Comparison of ENCODE assay signal across 20 mouse cellular contexts in genomic region chr1:163618132-163618531, GRCm38 (mm10).
DNase-seq lines count a peak whose midpoint lies in the region; ATAC-seq and TF ChIP-seq lines count a peak whose summit lies in the region.
"Had no signal": no experiment of that assay in that cellular context is flagged by ENCODE, and none has a peak within 500 bp of the region (broad histone marks: within the 10 kb centered on the region; RNA-seq: fewer than 3 reads in every experiment).

No protein-coding gene starts in this region.

- H3K9ac ChIP-seq in forebrain, embryonic 11.5 days (ENCODE audit: low read length), result no peak overlapping the region
- no peak overlapping the region for H3K9ac ChIP-seq in forebrain, postnatal 0 days
- no peak overlapping the region for H3K9ac ChIP-seq in hindbrain, embryonic 13.5 days
- no peak overlapping the region for H3K9ac ChIP-seq in neural tube, embryonic 11.5 days (ENCODE audit: low read length)
- H3K9ac ChIP-seq: embryonic facial prominence, embryonic 12.5 days; forebrain, embryonic 13.5 days; midbrain, embryonic 12.5 days; stomach, embryonic 15.5 days had no signal

- 0 out of 2 replicates have a peak, but pooled peaks have one; percentile 27 for ATAC-seq in forebrain, embryonic 11.5 days (replicated peaks; ENCODE audit: low FRiP score)
- ATAC-seq in forebrain, postnatal 0 days, result no peak
- ATAC-seq in hindbrain, embryonic 13.5 days (ENCODE audit: low FRiP score), result 0 out of 2 replicates have a peak, but pooled peaks have one; percentile 52
- ATAC-seq in neural tube, embryonic 11.5 days (ENCODE audit: insufficient read depth, low FRiP score, low TSS enrichment), result peak; percentile 73
- no peak for ATAC-seq in erythroblast, adult 5-6 weeks (replicated peaks; ENCODE audit: low FRiP score, poor library complexity, severe bottlenecking)
- ATAC-seq: forebrain, embryonic 13.5 days had no signal

- no peaks in the 10 kb centered on the region for H3K4me1 ChIP-seq in forebrain, embryonic 11.5 days (replicated peaks; ENCODE audit: control insufficient read depth, insufficient read depth, low read length)
- H3K4me1 ChIP-seq in forebrain, postnatal 0 days (ENCODE audit: insufficient read depth), result no peaks in the 10 kb centered on the region
- H3K4me1 ChIP-seq in hindbrain, embryonic 13.5 days (replicated peaks), result no peaks in the 10 kb centered on the region
- H3K4me1 ChIP-seq in neural tube, embryonic 11.5 days (ENCODE audit: control insufficient read depth, insufficient read depth, low read length), result peaks cover 5% of the 10 kb centered on the region; the same call in 1 of the 2 replicates
- H3K4me1 ChIP-seq: forebrain, embryonic 13.5 days; heart, embryonic 10.5 days; midbrain, embryonic 12.5 days; stomach, embryonic 15.5 days had no signal

- H3K9me3 ChIP-seq in forebrain, embryonic 11.5 days (ENCODE audit: control insufficient read depth, low read length), result no peaks in the 10 kb centered on the region
- no peaks in the 10 kb centered on the region for H3K9me3 ChIP-seq in forebrain, postnatal 0 days (ENCODE audit: low read length)
- no peaks in the 10 kb centered on the region for H3K9me3 ChIP-seq in hindbrain, embryonic 13.5 days
- H3K9me3 ChIP-seq in neural tube, embryonic 11.5 days (ENCODE audit: control insufficient read depth, low read length), result no peaks in the 10 kb centered on the region
- H3K9me3 ChIP-seq: embryonic facial prominence, embryonic 12.5 days; forebrain, embryonic 13.5 days; heart, embryonic 10.5 days; midbrain, embryonic 12.5 days; stomach, embryonic 15.5 days had no signal

- H3K4me2 ChIP-seq in forebrain, embryonic 11.5 days (ENCODE audit: low read depth, low read length, severe bottlenecking), result no peak overlapping the region
- H3K4me2 ChIP-seq in forebrain, postnatal 0 days (ENCODE audit: low read depth), result no peak overlapping the region
- no peak overlapping the region for H3K4me2 ChIP-seq in hindbrain, embryonic 13.5 days
- H3K4me2 ChIP-seq in neural tube, embryonic 11.5 days (ENCODE audit: low read depth), result no peak overlapping the region
- H3K4me2 ChIP-seq: embryonic facial prominence, embryonic 12.5 days; forebrain, embryonic 13.5 days; midbrain, embryonic 12.5 days; stomach, embryonic 15.5 days had no signal

- 22% methylated on average over 3 of the region's 3 CpGs for WGBS in forebrain, embryonic 11.5 days
- 20% methylated on average over 3 of the region's 3 CpGs for WGBS in forebrain, postnatal 0 days
- WGBS in hindbrain, embryonic 13.5 days, result 7% methylated on average over 3 of the region's 3 CpGs
- WGBS in neural tube, embryonic 11.5 days, result 11% methylated on average over 3 of the region's 3 CpGs

- no peak for TF ChIP-seq POLR2A in brain, embryonic 14.5 days (IDR thresholded peaks at IDR 0.05; ENCODE audit: borderline replicate concordance, extremely low read depth, insufficient read depth, insufficient read length, poor library complexity, severe bottlenecking)

- H3K27me3 ChIP-seq in forebrain, embryonic 11.5 days (ENCODE audit: control insufficient read depth, insufficient read depth, low read length), result no peaks in the 10 kb centered on the region
- no peaks in the 10 kb centered on the region for H3K27me3 ChIP-seq in forebrain, postnatal 0 days (ENCODE audit: insufficient read depth, low read length)
- H3K27me3 ChIP-seq in hindbrain, embryonic 13.5 days, result no peaks in the 10 kb centered on the region
- no peaks in the 10 kb centered on the region for H3K27me3 ChIP-seq in neural tube, embryonic 11.5 days (ENCODE audit: control insufficient read depth, insufficient read depth, low read length)
- H3K27me3 ChIP-seq: embryonic facial prominence, embryonic 12.5 days; forebrain, embryonic 13.5 days; midbrain, embryonic 12.5 days; stomach, embryonic 15.5 days had no signal

- no peak overlapping the region for H3K4me3 ChIP-seq in forebrain, embryonic 11.5 days (ENCODE audit: low read depth, low read length)
- no peak overlapping the region for H3K4me3 ChIP-seq in forebrain, postnatal 0 days (ENCODE audit: low read depth, low read length)
- no peak overlapping the region for H3K4me3 ChIP-seq in hindbrain, embryonic 13.5 days
- no peak overlapping the region for H3K4me3 ChIP-seq in neural tube, embryonic 11.5 days (ENCODE audit: low read depth, low read length)
- H3K4me3 ChIP-seq: embryonic facial prominence, embryonic 12.5 days; forebrain, embryonic 13.5 days; heart, embryonic 10.5 days; midbrain, embryonic 12.5 days; stomach, embryonic 15.5 days had no signal

- H3K27ac ChIP-seq in forebrain, embryonic 11.5 days (ENCODE audit: low read depth, low read length), result no peak overlapping the region
- no peak overlapping the region for H3K27ac ChIP-seq in forebrain, postnatal 0 days (ENCODE audit: low read depth, low read length)
- no peak overlapping the region for H3K27ac ChIP-seq in hindbrain, embryonic 13.5 days
- H3K27ac ChIP-seq in neural tube, embryonic 11.5 days (ENCODE audit: low read depth, low read length), result no peak overlapping the region
- H3K27ac ChIP-seq: embryonic facial prominence, embryonic 12.5 days; forebrain, embryonic 13.5 days; heart, embryonic 10.5 days; midbrain, embryonic 12.5 days; stomach, embryonic 15.5 days had no signal

- no peak for TF ChIP-seq CTCF in forebrain, postnatal 0 days (IDR thresholded peaks at IDR 0.05; ENCODE audit: low read depth)
- TF ChIP-seq CTCF in brain, embryonic 14.5 days (IDR thresholded peaks at IDR 0.05; ENCODE audit: borderline replicate concordance, extremely low read depth, insufficient read depth, insufficient read length), result no peak

- no peaks in the 10 kb centered on the region for H3K36me3 ChIP-seq in forebrain, embryonic 11.5 days (ENCODE audit: control insufficient read depth, insufficient read depth, low read length)
- no peaks in the 10 kb centered on the region for H3K36me3 ChIP-seq in forebrain, postnatal 0 days (ENCODE audit: insufficient read depth)
- no peaks in the 10 kb centered on the region for H3K36me3 ChIP-seq in hindbrain, embryonic 13.5 days
- no peaks in the 10 kb centered on the region for H3K36me3 ChIP-seq in neural tube, embryonic 11.5 days (ENCODE audit: control insufficient read depth, insufficient read depth, low read length)
- H3K36me3 ChIP-seq: embryonic facial prominence, embryonic 12.5 days; heart, embryonic 10.5 days; midbrain, embryonic 12.5 days; stomach, embryonic 15.5 days had no signal

- no peak for DNase-seq in forebrain, embryonic 11.5 days (ENCODE audit: low spot score)
- DNase-seq in forebrain, postnatal 0 days, result no peak
- peak; percentile 13 for DNase-seq in brain, embryonic 14.5 days (ENCODE audit: low read depth)
- DNase-seq in neural tube, embryonic 11.5 days (ENCODE audit: low spot score), result no peak
- DNase-seq in MN1 (ENCODE audit: low spot score), result no peak
- DNase-seq in layer of hippocampus, adult 8-10 months (ENCODE audit: low spot score in 2 of 2), result no peak
- DNase-seq: adrenal gland, postnatal 36 days; cerebellum, adult 11 months; kidney, postnatal 10 days; layer of hippocampus, postnatal 36 days; liver; lung, postnatal 10 days; thymus, postnatal 36 days had no signal

Comparison
In these comparisons a context has a peak if more than half of its experiments do, and no peak if none do; other contexts are left out.
1. ATAC-seq: peak in forebrain, embryonic 11.5 days (single experiment), hindbrain, embryonic 13.5 days (single experiment) and neural tube, embryonic 11.5 days (single experiment); none in forebrain, postnatal 0 days (single experiment) and erythroblast, adult 5-6 weeks (single experiment).